Mouse (Mus musculus) spleen, postnatal 36 days (tissue): ENCODE data around the gene Rpl27a.

Experiments
- DNase-seq, 2 experiments: peaks; one replicate each; pipeline ENCODE4 v3.0.0; 2022; ENCODE audit warnings: low spot score in 2 of 2, mixed read lengths in 1 of 2

Rpl27a gene

GRCm38 (mm10) chr7:109525740-109526663, 7.1 kb downstream of the Rpl27a start:
- DNase-seq, result no peak

GRCm38 (mm10) chr7:109527536-109527935, 8.6 kb downstream of the Rpl27a start:
- no peak for DNase-seq

GRCm38 (mm10) chr7:109528356-109528755, 9.4 kb downstream of the Rpl27a start:
- peak in 1 of 2 experiments; percentile 29 for DNase-seq

- DNase-seq, result no peak
Measured at GRCm38 (mm10) chr7:109529741-109530140, 10.8 kb downstream of the Rpl27a start.

- DNase-seq, result no peak
Measured at GRCm38 (mm10) chr7:109531501-109531900, 12.6 kb downstream of the Rpl27a start.

GRCm38 (mm10) chr7:109532691-109533090, 13.7 kb downstream of the Rpl27a start:
- no peak for DNase-seq

- DNase-seq, result no peak
Measured at GRCm38 (mm10) chr7:109533129-109533528, 14.2 kb downstream of the Rpl27a start.

- no peak for DNase-seq
Measured at GRCm38 (mm10) chr7:109533888-109534287, 14.9 kb downstream of the Rpl27a start.

GRCm38 (mm10) chr7:109534921-109535320, 16.0 kb downstream of the Rpl27a start:
- DNase-seq, result no peak

- no peak for DNase-seq
Measured at GRCm38 (mm10) chr7:109536451-109536946, 17.6 kb downstream of the Rpl27a start.

- no peak for DNase-seq
Measured at GRCm38 (mm10) chr7:109540902-109541301, 22.0 kb downstream of the Rpl27a start.

GRCm38 (mm10) chr7:109541609-109542363, 22.8 kb downstream of the Rpl27a start:
- no peak for DNase-seq

GRCm38 (mm10) chr7:109542364-109542628, 23.3 kb downstream of the Rpl27a start:
- DNase-seq, result no peak

GRCm38 (mm10) chr7:109544792-109545191, 25.8 kb downstream of the Rpl27a start:
- no peak for DNase-seq

- no peak for DNase-seq
Measured at GRCm38 (mm10) chr7:109545255-109545993, 26.5 kb downstream of the Rpl27a start.

GRCm38 (mm10) chr7:109546186-109546585, 27.2 kb downstream of the Rpl27a start:
- no peak for DNase-seq

- no peak for DNase-seq
Measured at GRCm38 (mm10) chr7:109546726-109547125, 27.8 kb downstream of the Rpl27a start.

- DNase-seq, result no peak
Measured at GRCm38 (mm10) chr7:109559536-109559935, 40.6 kb downstream of the Rpl27a start.

- DNase-seq, result no peak
Measured at GRCm38 (mm10) chr7:109561466-109562153, 42.7 kb downstream of the Rpl27a start.

GRCm38 (mm10) chr7:109562154-109562599, 43.2 kb downstream of the Rpl27a start:
- DNase-seq, result peak; percentile 26 to 41

- no peak for DNase-seq
Measured at GRCm38 (mm10) chr7:109562676-109563075, 43.7 kb downstream of the Rpl27a start.
